Mouse (Mus musculus): ENCODE data around the gene Sh2d2a.

- TF ChIP-seq CTCF (IDR thresholded peaks at IDR 0.05; ENCODE audit: low read depth): no peak
- TF ChIP-seq EP300 (IDR thresholded peaks at IDR 0.05; ENCODE audit: low read depth): no peak
These were observed 42.4 kb upstream of the Sh2d2a start for GRCm38 (mm10) chr3:87804038-87804677.
